Mouse (Mus musculus) 3134 (cell line): Measurements from ENCODE around the gene 2610528J11Rik.
A peak's percentile ranks its signal among the peaks of the same experiment; 100 is the strongest.
"Not testable (repeated sequence)": the region's sequence is repeated elsewhere in the genome, so short reads cannot be mapped to it uniquely, and the experiment has no call there.

Experiments
- DNase-seq: peaks from one replicate; pipeline ENCODE4 v3.0.0-alpha.2; 2011; ENCODE audit warnings: low spot score; ENCODE audit not compliant: insufficient read length; ENCODE audit errors: extremely low read depth

Gene 2610528J11Rik

GRCm38 (mm10) chr4:118526408-118527334 lies at the start of gene 2610528J11Rik:
TSS of gene 2610528J11Rik (plus strand) at chr4:118526999.
- no peak for DNase-seq

- DNase-seq: no peak
These were observed 37.1 kb upstream of the 2610528J11Rik start, which contains the start of gene Tie1 for GRCm38 (mm10) chr4:118489717-118490132. TSS of gene Tie1 (minus strand) at chr4:118490061.

- no peak for DNase-seq
These were observed 36.3 kb upstream of the 2610528J11Rik start for GRCm38 (mm10) chr4:118490461-118490860.

- no peak for DNase-seq
These were observed 26.6 kb upstream of the 2610528J11Rik start for GRCm38 (mm10) chr4:118500171-118500724.

GRCm38 (mm10) chr4:118500792-118501191 lies 26.0 kb upstream of the 2610528J11Rik start:
- DNase-seq: no peak

GRCm38 (mm10) chr4:118505551-118505950 lies 21.2 kb upstream of the 2610528J11Rik start:
- DNase-seq: peak; percentile 47

GRCm38 (mm10) chr4:118507171-118507570 lies 19.6 kb upstream of the 2610528J11Rik start:
- not testable (repeated sequence) for DNase-seq

- no peak for DNase-seq
These were observed 17.7 kb upstream of the 2610528J11Rik start for GRCm38 (mm10) chr4:118509050-118509449.

GRCm38 (mm10) chr4:118516699-118517496 lies 9.9 kb upstream of the 2610528J11Rik start:
- no peak for DNase-seq

- no peak for DNase-seq
These were observed 9.2 kb upstream of the 2610528J11Rik start for GRCm38 (mm10) chr4:118517497-118518146.

GRCm38 (mm10) chr4:118518208-118518607 lies 8.6 kb upstream of the 2610528J11Rik start:
- no peak for DNase-seq

GRCm38 (mm10) chr4:118522248-118522647 lies 4.6 kb upstream of the 2610528J11Rik start:
- DNase-seq: no peak

GRCm38 (mm10) chr4:118523976-118524375 lies 2.8 kb upstream of the 2610528J11Rik start:
- no peak for DNase-seq

GRCm38 (mm10) chr4:118525779-118526178 lies 1.0 kb upstream of the 2610528J11Rik start:
- DNase-seq: no peak

GRCm38 (mm10) chr4:118527335-118527681 lies 509 bp downstream of the 2610528J11Rik start:
- no peak for DNase-seq

GRCm38 (mm10) chr4:118527720-118528119 lies 921 bp downstream of the 2610528J11Rik start:
- no peak for DNase-seq

GRCm38 (mm10) chr4:118532663-118533062 lies 5.9 kb downstream of the 2610528J11Rik start:
- no peak for DNase-seq

- no peak for DNase-seq
These were observed 6.4 kb downstream of the 2610528J11Rik start for GRCm38 (mm10) chr4:118533156-118533555.

GRCm38 (mm10) chr4:118533605-118534004 lies 6.8 kb downstream of the 2610528J11Rik start:
- no peak for DNase-seq

GRCm38 (mm10) chr4:118535610-118536009 lies 8.8 kb downstream of the 2610528J11Rik start:
- no peak for DNase-seq

GRCm38 (mm10) chr4:118537801-118538200 lies 11.0 kb downstream of the 2610528J11Rik start:
- DNase-seq: no peak
